In the genomic region with DNA sequence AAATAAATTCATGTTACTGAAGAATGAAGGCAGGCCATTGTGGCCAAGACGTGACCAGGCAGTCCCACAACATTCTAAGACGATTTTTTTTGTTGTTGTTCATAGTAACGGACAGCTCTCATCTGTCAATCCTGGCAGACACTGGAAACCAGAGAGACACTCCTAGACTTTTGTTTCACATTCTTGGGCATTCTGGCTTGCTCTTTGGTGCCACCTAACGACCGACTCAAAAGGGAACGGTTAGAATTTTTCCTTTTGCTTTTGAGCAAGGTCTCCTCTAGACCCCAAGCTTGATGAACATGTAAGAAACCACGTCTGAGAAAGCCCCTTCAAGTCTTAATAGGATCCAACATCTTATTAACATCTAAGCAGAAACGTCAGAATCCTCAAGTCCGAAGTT, we compare ENCODE assay signal across 8 mouse cellular contexts. TPM values are rescaled to one million over a fixed set of nuclear protein-coding genes. Genes with fewer than 3 reads are reported as not detected.
A peak's percentile ranks its signal among the peaks of the same experiment; 100 is the strongest.
DNase-seq lines count a peak whose midpoint lies in the region; ATAC-seq lines count a peak whose summit lies in the region.
"Had no signal": no experiment of that assay in that cellular context is flagged by ENCODE, and none has a peak within 500 bp of the region (broad histone marks: within the 10 kb centered on the region; RNA-seq: fewer than 3 reads in every experiment).

No protein-coding gene starts in this region.

- no peak overlapping the region for H3K4me2 ChIP-seq in hindbrain, embryonic 11.5 days (replicated peaks; ENCODE audit: low read depth, low read length)
- no peak overlapping the region for H3K4me2 ChIP-seq in hindbrain, embryonic 12.5 days (replicated peaks)

- 18% methylated on average over 9 of the region's 9 CpGs for WGBS in hindbrain, embryonic 11.5 days
- WGBS in hindbrain, embryonic 12.5 days = 13% methylated on average over 9 of the region's 9 CpGs

- no peak overlapping the region for H3K4me3 ChIP-seq in hindbrain, embryonic 11.5 days (ENCODE audit: low read depth, low read length)
- H3K4me3 ChIP-seq in hindbrain, embryonic 12.5 days = no peak overlapping the region

- no peak for ATAC-seq in hindbrain, embryonic 11.5 days (ENCODE audit: low FRiP score)
- ATAC-seq in hindbrain, embryonic 12.5 days (ENCODE audit: low FRiP score) = no peak

- H3K27me3 ChIP-seq in hindbrain, embryonic 11.5 days (ENCODE audit: control insufficient read depth, insufficient read depth, low read length) = no peaks in the 10 kb centered on the region
- H3K27me3 ChIP-seq in hindbrain, embryonic 12.5 days = no peaks in the 10 kb centered on the region

- no peak overlapping the region for H3K27ac ChIP-seq in hindbrain, embryonic 11.5 days (ENCODE audit: low read depth, low read length)
- H3K27ac ChIP-seq in hindbrain, embryonic 12.5 days = no peak overlapping the region
- H3K27ac ChIP-seq: macrophage had no signal

- no peaks in the 10 kb centered on the region for H3K9me3 ChIP-seq in hindbrain, embryonic 11.5 days (ENCODE audit: control insufficient read depth, low read length)
- peaks cover 6% of the 10 kb centered on the region; the same call in 1 of the 2 replicates for H3K9me3 ChIP-seq in hindbrain, embryonic 12.5 days (replicated peaks)

- DNase-seq in hindbrain, embryonic 11.5 days (ENCODE audit: low spot score) = peak; percentile 76
- peak; percentile 26 for DNase-seq in urinary bladder, postnatal 25 days (ENCODE audit: low spot score)
- DNase-seq in urinary bladder, postnatal 10 days (ENCODE audit: low spot score) = no peak
- peak; percentile 33 to 39 for DNase-seq in frontal cortex, postnatal 25 days (ENCODE audit: low spot score in 2 of 2)
- peak; percentile 64 for DNase-seq in lung, postnatal 10 days
- no peak for DNase-seq in MN1 (ENCODE audit: low spot score)

- no peak overlapping the region for H3K9ac ChIP-seq in hindbrain, embryonic 11.5 days (ENCODE audit: low read depth, low read length)
- H3K9ac ChIP-seq in hindbrain, embryonic 12.5 days = no peak overlapping the region

- H3K36me3 ChIP-seq in hindbrain, embryonic 11.5 days (ENCODE audit: control insufficient read depth, insufficient read depth, low read length) = peaks cover 5% of the 10 kb centered on the region
- H3K36me3 ChIP-seq in hindbrain, embryonic 12.5 days = peaks cover 15% of the 10 kb centered on the region

- no peaks in the 10 kb centered on the region for H3K4me1 ChIP-seq in hindbrain, embryonic 11.5 days (replicated peaks; ENCODE audit: control insufficient read depth, insufficient read depth, low read length)
- no peaks in the 10 kb centered on the region for H3K4me1 ChIP-seq in hindbrain, embryonic 12.5 days

RNA-seq across cellular contexts. Expression of a gene that starts 31.7 kb away (rescaled TPM):
- polyA plus RNA-seq in hindbrain, embryonic 11.5 days (2014; fragmentation: Nextera tagmentation; extraction: Ambion mirVana) = 34.7 and 37.4 TPM in 2 replicates
- 37.7 and 39.0 TPM in 2 replicates for polyA plus RNA-seq in hindbrain, embryonic 12.5 days (2016; fragmentation: Nextera tagmentation; extraction: Ambion mirVana)

Comparison
In these comparisons a context has a peak if more than half of its experiments do, and no peak if none do; other contexts are left out.
1. DNase-seq: peak in hindbrain, embryonic 11.5 days (single experiment), urinary bladder, postnatal 25 days (single experiment), frontal cortex, postnatal 25 days (2 of 2) and lung, postnatal 10 days (single experiment); none in urinary bladder, postnatal 10 days (single experiment) and MN1 (single experiment).